Comparison of ENCODE assay signal across 21 mouse cellular contexts in the genomic region with DNA sequence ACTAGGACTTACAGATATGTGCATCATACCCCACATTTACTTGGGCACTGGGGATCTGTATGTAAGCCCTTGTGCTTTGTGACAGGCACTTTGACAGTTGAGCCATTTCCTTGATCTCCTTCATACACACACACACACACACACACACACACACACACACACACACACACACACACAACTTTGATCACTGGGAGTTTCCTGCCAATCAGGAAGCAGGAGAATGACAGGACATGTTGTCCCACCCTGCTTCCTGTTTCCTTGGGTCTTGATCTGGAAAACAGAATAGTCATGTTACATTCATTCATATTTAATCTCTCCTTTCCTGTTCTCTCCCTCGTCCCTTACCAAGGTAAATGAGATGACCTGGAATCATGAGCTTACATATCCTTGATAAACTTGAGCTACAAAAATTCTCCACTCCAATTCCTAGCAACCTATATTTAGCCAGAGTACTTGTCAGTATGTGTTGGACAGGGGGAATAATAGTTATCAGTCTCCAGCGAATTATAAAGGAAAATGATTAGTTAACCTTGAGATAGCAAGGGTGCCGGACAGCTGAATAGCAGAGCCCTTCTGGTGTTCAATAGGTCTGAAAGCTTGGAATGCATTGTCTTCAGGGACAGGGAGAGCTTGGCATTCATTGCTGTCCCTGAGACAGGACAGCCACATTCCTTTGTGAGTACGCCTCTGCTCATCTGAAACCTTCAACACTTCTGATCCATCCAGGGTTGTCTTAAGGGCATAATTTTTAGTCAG.
A peak's percentile ranks its signal among the peaks of the same experiment; 100 is the strongest.
DNase-seq lines count a peak whose midpoint lies in the region; ATAC-seq lines count a peak whose summit lies in the region.
"Had no signal": no experiment of that assay in that cellular context is flagged by ENCODE, and none has a peak within 500 bp of the region (broad histone marks: within the 10 kb centered on the region; RNA-seq: fewer than 3 reads in every experiment).

No protein-coding gene starts in this region.

- no peak for DNase-seq in hindbrain, embryonic 10.5 days (ENCODE audit: low spot score)
- DNase-seq in ES-CJ7 (ENCODE audit: low read depth, low spot score): peak; percentile 8
- DNase-seq in Muller cell, postnatal 12 days (ENCODE audit: inconsistent ontology term): peak; percentile 58
- no peak for DNase-seq in kidney, postnatal 25 days
- no peak for DNase-seq in layer of hippocampus, postnatal 36 days
- DNase-seq: adrenal gland, postnatal 14 days; cerebellum, adult 11 months; cerebellum, postnatal 10 days; forebrain, postnatal 0 days; kidney, adult 18-20 months; thymus, adult 2 months had no signal

- H3K27ac ChIP-seq in hindbrain, embryonic 10.5 days: peak overlapping the region; percentile 3; the same call in 1 of the 2 replicates
- no peak overlapping the region for H3K27ac ChIP-seq in hindbrain, embryonic 16.5 days (ENCODE audit: low read depth, low read length)
- H3K27ac ChIP-seq in heart, embryonic 13.5 days (replicated peaks): peak overlapping the region; percentile 48
- H3K27ac ChIP-seq: forebrain, embryonic 10.5 days; kidney, postnatal 0 days; layer of hippocampus, adult 2 months; limb, embryonic 15.5 days; liver, embryonic 15.5 days; midbrain, embryonic 15.5 days; neural tube, embryonic 15.5 days had no signal

- H3K9me3 ChIP-seq in hindbrain, embryonic 10.5 days: no peaks in the 10 kb centered on the region
- no peaks in the 10 kb centered on the region for H3K9me3 ChIP-seq in hindbrain, embryonic 16.5 days (ENCODE audit: control insufficient read depth, low read length)
- no peaks in the 10 kb centered on the region for H3K9me3 ChIP-seq in heart, embryonic 13.5 days
- H3K9me3 ChIP-seq: forebrain, embryonic 10.5 days; limb, embryonic 15.5 days; liver, embryonic 15.5 days; midbrain, embryonic 15.5 days; neural tube, embryonic 15.5 days had no signal

- H3K4me2 ChIP-seq in hindbrain, embryonic 16.5 days (ENCODE audit: low read length): no peak overlapping the region
- no peak overlapping the region for H3K4me2 ChIP-seq in heart, embryonic 13.5 days
- H3K4me2 ChIP-seq: limb, embryonic 15.5 days; liver, embryonic 15.5 days; midbrain, embryonic 15.5 days; neural tube, embryonic 15.5 days had no signal

- ATAC-seq in hindbrain, embryonic 16.5 days: no peak
- no peak for ATAC-seq in heart, embryonic 13.5 days (ENCODE audit: extremely low read depth, insufficient number of reproducible peaks, low FRiP score, low TSS enrichment)
- ATAC-seq: forebrain, postnatal 0 days; midbrain, embryonic 15.5 days; Patski had no signal

- H3K36me3 ChIP-seq in hindbrain, embryonic 10.5 days: no peaks in the 10 kb centered on the region
- no peaks in the 10 kb centered on the region for H3K36me3 ChIP-seq in hindbrain, embryonic 16.5 days (ENCODE audit: control insufficient read depth, insufficient read depth, low read length)
- no peaks in the 10 kb centered on the region for H3K36me3 ChIP-seq in heart, embryonic 13.5 days
- H3K36me3 ChIP-seq: forebrain, embryonic 10.5 days; limb, embryonic 15.5 days; liver, embryonic 15.5 days; midbrain, embryonic 15.5 days; neural tube, embryonic 15.5 days had no signal

- H3K4me3 ChIP-seq in hindbrain, embryonic 10.5 days: no peak overlapping the region
- H3K4me3 ChIP-seq in hindbrain, embryonic 16.5 days (ENCODE audit: low read length): no peak overlapping the region
- no peak overlapping the region for H3K4me3 ChIP-seq in heart, embryonic 13.5 days
- H3K4me3 ChIP-seq: forebrain, embryonic 10.5 days; layer of hippocampus, adult 2 months; limb, embryonic 15.5 days; liver, embryonic 15.5 days; midbrain, embryonic 15.5 days; neural tube, embryonic 15.5 days had no signal

- WGBS in hindbrain, embryonic 10.5 days: 33% methylated on average over 4 of the region's 4 CpGs
- WGBS in hindbrain, embryonic 16.5 days: 18% methylated on average over 4 of the region's 4 CpGs
- WGBS in heart, embryonic 13.5 days: 10% methylated on average over 4 of the region's 4 CpGs

- peaks cover 14% of the 10 kb centered on the region for H3K4me1 ChIP-seq in hindbrain, embryonic 10.5 days (replicated peaks)
- H3K4me1 ChIP-seq in hindbrain, embryonic 16.5 days (ENCODE audit: control insufficient read depth, insufficient read depth, low read depth, low read length): no peaks in the 10 kb centered on the region
- H3K4me1 ChIP-seq in heart, embryonic 13.5 days: peaks cover 16% of the 10 kb centered on the region
- H3K4me1 ChIP-seq: limb, embryonic 15.5 days; liver, embryonic 15.5 days; midbrain, embryonic 15.5 days; neural tube, embryonic 15.5 days had no signal

- H3K27me3 ChIP-seq in hindbrain, embryonic 10.5 days (ENCODE audit: insufficient read depth, poor library complexity, severe bottlenecking): no peaks in the 10 kb centered on the region
- H3K27me3 ChIP-seq in hindbrain, embryonic 16.5 days (replicated peaks; ENCODE audit: control insufficient read depth, insufficient read depth, low read length): no peaks in the 10 kb centered on the region
- H3K27me3 ChIP-seq in heart, embryonic 13.5 days (replicated peaks): no peaks in the 10 kb centered on the region
- H3K27me3 ChIP-seq: limb, embryonic 15.5 days; liver, embryonic 15.5 days; midbrain, embryonic 15.5 days; neural tube, embryonic 15.5 days; Patski had no signal

- H3K9ac ChIP-seq in hindbrain, embryonic 16.5 days (ENCODE audit: low read depth, low read length): no peak overlapping the region
- no peak overlapping the region for H3K9ac ChIP-seq in heart, embryonic 13.5 days
- H3K9ac ChIP-seq: forebrain, postnatal 0 days; limb, embryonic 15.5 days; liver, embryonic 15.5 days; midbrain, embryonic 15.5 days; neural tube, embryonic 15.5 days had no signal

Comparison
In these comparisons a context has a peak if more than half of its experiments do, and no peak if none do; other contexts are left out.
1. DNase-seq: peak in ES-CJ7 (single experiment) and Muller cell, postnatal 12 days (single experiment); none in hindbrain, embryonic 10.5 days (single experiment), kidney, postnatal 25 days (0 of 2) and layer of hippocampus, postnatal 36 days (0 of 2).